Mouse (Mus musculus): Measurements from ENCODE around the gene Rap1gds1.

Rap1gds1 gene

GRCm38 (mm10) chr3:138941604-138942003 is 133.4 kb downstream of the Rap1gds1 start:
- DNase-seq (ENCODE audit: low spot score in 2 of 2) = no peak

GRCm38 (mm10) chr3:138937241-138937640 is 137.8 kb downstream of the Rap1gds1 start:
- DNase-seq (ENCODE audit: low spot score in 2 of 2) = no peak

GRCm38 (mm10) chr3:138936780-138937179 is 138.2 kb downstream of the Rap1gds1 start:
- DNase-seq (ENCODE audit: low spot score in 2 of 2) = no peak

GRCm38 (mm10) chr3:138927437-138927836 is 147.6 kb downstream of the Rap1gds1 start:
- no peak for DNase-seq (ENCODE audit: low spot score in 2 of 2)

GRCm38 (mm10) chr3:138926161-138926560 is 148.8 kb downstream of the Rap1gds1 start:
- DNase-seq (ENCODE audit: low spot score in 2 of 2) = no peak

GRCm38 (mm10) chr3:138918241-138918640 is 156.8 kb downstream of the Rap1gds1 start:
- no peak for DNase-seq (ENCODE audit: low spot score in 2 of 2)

- no peak for DNase-seq (ENCODE audit: low spot score in 2 of 2)
These were observed 158.0 kb downstream of the Rap1gds1 start for GRCm38 (mm10) chr3:138917016-138917415.

GRCm38 (mm10) chr3:138916591-138916990 is 158.4 kb downstream of the Rap1gds1 start:
- DNase-seq (ENCODE audit: low spot score in 2 of 2) = no peak

- no peak for DNase-seq (ENCODE audit: low spot score in 2 of 2)
These were observed 160.2 kb downstream of the Rap1gds1 start for GRCm38 (mm10) chr3:138914626-138915288.

GRCm38 (mm10) chr3:138912504-138912903 is 162.5 kb downstream of the Rap1gds1 start:
- DNase-seq (ENCODE audit: low spot score in 2 of 2) = no peak

- no peak for DNase-seq (ENCODE audit: low spot score in 2 of 2)
These were observed 165.7 kb downstream of the Rap1gds1 start for GRCm38 (mm10) chr3:138909313-138909712.

GRCm38 (mm10) chr3:138906112-138906880 is 168.7 kb downstream of the Rap1gds1 start:
- peak; percentile 53 to 81 for DNase-seq (ENCODE audit: low spot score in 2 of 2)

GRCm38 (mm10) chr3:138905678-138906077 is 169.3 kb downstream of the Rap1gds1 start:
- peak in 1 of 2 experiments; percentile 23 for DNase-seq (ENCODE audit: low spot score in 2 of 2)

- DNase-seq (ENCODE audit: low spot score in 2 of 2) = no peak
These were observed 174.3 kb downstream of the Rap1gds1 start for GRCm38 (mm10) chr3:138900571-138901141.

GRCm38 (mm10) chr3:138898055-138898454 is 176.9 kb downstream of the Rap1gds1 start:
- DNase-seq (ENCODE audit: low spot score in 2 of 2) = no peak

- no peak for DNase-seq (ENCODE audit: low spot score in 2 of 2)
These were observed 177.5 kb downstream of the Rap1gds1 start for GRCm38 (mm10) chr3:138897500-138897899.

GRCm38 (mm10) chr3:138893520-138893919 is 181.5 kb downstream of the Rap1gds1 start:
- no peak for DNase-seq (ENCODE audit: low spot score in 2 of 2)

GRCm38 (mm10) chr3:138889769-138890295 is 185.2 kb downstream of the Rap1gds1 start:
- DNase-seq (ENCODE audit: low spot score in 2 of 2) = peak in 1 of 2 experiments; percentile 17

GRCm38 (mm10) chr3:138889214-138889613 is 185.8 kb downstream of the Rap1gds1 start:
- DNase-seq (ENCODE audit: low spot score in 2 of 2) = no peak

- DNase-seq (ENCODE audit: low spot score in 2 of 2) = no peak
These were observed 188.9 kb downstream of the Rap1gds1 start for GRCm38 (mm10) chr3:138886121-138886520.

- DNase-seq (ENCODE audit: low spot score in 2 of 2) = no peak
These were observed 193.2 kb downstream of the Rap1gds1 start for GRCm38 (mm10) chr3:138881725-138882347.

All from cerebellum, postnatal 4 days (tissue).